Mouse (Mus musculus) limb, embryonic 14.5 days (tissue): Measurements from ENCODE around the gene Capza2. TPM values are rescaled to one million over a fixed set of nuclear protein-coding genes. Genes with fewer than 3 reads are reported as not detected.

Experiments used
- ATAC-seq: fragments of 200-750 bp; cut with Nextera tagmentation; 2 replicates; pipeline ENCODE4 v1.8.0; 2017; ENCODE audit warnings: low read depth, moderate number of reproducible peaks, moderate TSS enrichment; ENCODE audit not compliant: low FRiP score
- DNase-seq: peaks from one replicate; pipeline ENCODE4 v3.0.0-alpha.2; 2015; ENCODE audit warnings: low spot score
- H3K27ac ChIP-seq: fragments of 300-500 bp; sonication (generic); replicated peaks from 2 replicates; pipeline ENCODE4 v1.5.1; 2014; ENCODE audit warnings: low read depth, mild to moderate bottlenecking, low read length, moderate library complexity, mixed read lengths
- H3K27me3 ChIP-seq: fragments of 300-500 bp; sonication (generic); 2 replicates; pipeline ENCODE4 v1.6.1; 2014; ENCODE audit warnings: low read length, mixed read lengths; ENCODE audit not compliant: control insufficient read depth, insufficient read depth
- H3K36me3 ChIP-seq: fragments of 300-500 bp; sonication (generic); 2 replicates; pipeline ENCODE4 v1.6.1; 2014; ENCODE audit warnings: mild to moderate bottlenecking, low read length, moderate library complexity, mixed read lengths; ENCODE audit not compliant: control insufficient read depth, insufficient read depth
- H3K4me1 ChIP-seq: fragments of 300-500 bp; sonication (generic); 2 replicates; pipeline ENCODE4 v1.6.1; 2014; ENCODE audit warnings: antibody characterized with exemption, low read length, mixed read lengths; ENCODE audit not compliant: control insufficient read depth, insufficient read depth
- H3K4me2 ChIP-seq: fragments of 300-500 bp; sonication (generic); replicated peaks from 2 replicates; pipeline ENCODE4 v1.6.1; 2014; ENCODE audit warnings: low read depth, mild to moderate bottlenecking, low read length, moderate library complexity; ENCODE audit not compliant: severe bottlenecking
- H3K4me3 ChIP-seq: fragments of 300-500 bp; sonication (generic); replicated peaks from 2 replicates; pipeline ENCODE4 v1.5.1; 2014; ENCODE audit warnings: low read length
- H3K9ac ChIP-seq: fragments of 300-500 bp; sonication (generic); 2 replicates; pipeline ENCODE4 v1.6.1; 2014; ENCODE audit warnings: mild to moderate bottlenecking, low read depth, low read length, moderate library complexity; ENCODE audit not compliant: severe bottlenecking
- H3K9me3 ChIP-seq: fragments of 300-500 bp; sonication (generic); 2 replicates; pipeline ENCODE4 v1.6.1; 2016; ENCODE audit warnings: low read length; ENCODE audit not compliant: control insufficient read depth
- POLR2A ChIP-seq: fragments of 200-500 bp; IDR thresholded peaks from 2 replicates; pipeline ENCODE4 v1.8.0; 2012; ENCODE audit warnings: inconsistent platforms, mild to moderate bottlenecking, moderate library complexity, borderline replicate concordance; ENCODE audit not compliant: insufficient read depth, insufficient read length; ENCODE audit errors: extremely low read depth
- WGBS: fragments of 180-500 bp; shearing (Covaris S2); extraction: QIAGEN DNeasy Blood & Tissue Kit; methylation state at CpG from one replicate; pipeline ENCODE4 v1.1.7; 2014; 5-methylcytosine and 5-hydroxymethylcytosine counted together
- polyA plus RNA-seq, 2 experiments: library from polyadenylated mRNA; depleted of rRNA in 1 of 2; stranded (reverse) in 1 of 2; unstranded in 1 of 2; fragments of >200 nt; fragmentation: Nextera tagmentation in 1 of 2; extraction: Ambion mirVana in 1 of 2; gene quantifications; 2 replicates each; pipeline versions ENCODE4 v1.2.1 to v1.2.3; 2012 to 2014

The Capza2 gene
- polyA plus RNA-seq, 2 experiments = 82.0 to 211 TPM

GRCm38 (mm10) chr6:17665348-17665747 is 29.3 kb downstream of the Capza2 start:
- 95% methylated on average over 7 of the region's 7 CpGs for WGBS
- no peak for ATAC-seq
- Histone ChIP-seq H3K9ac (no peak overlapping the region), H3K4me3 (no peak overlapping the region), H3K4me2 (no peak overlapping the region), H3K9me3 (no peaks in the 10 kb centered on the region), H3K4me1 (no peaks in the 10 kb centered on the region), H3K27ac (no peak overlapping the region), H3K36me3 (peaks cover 61% of the 10 kb centered on the region), H3K27me3 (no peaks in the 10 kb centered on the region)
- TF ChIP-seq POLR2A = no peak
- no peak for DNase-seq

GRCm38 (mm10) chr6:17666024-17666423 is 30.0 kb downstream of the Capza2 start:
- Histone ChIP-seq H3K27me3 (no peaks in the 10 kb centered on the region), H3K4me1 (no peaks in the 10 kb centered on the region), H3K9ac (no peak overlapping the region), H3K4me2 (no peak overlapping the region), H3K27ac (no peak overlapping the region), H3K4me3 (no peak overlapping the region), H3K9me3 (no peaks in the 10 kb centered on the region), H3K36me3 (peaks cover 57% of the 10 kb centered on the region)
- DNase-seq = no peak
- no peak for TF ChIP-seq POLR2A
- ATAC-seq = no peak

GRCm38 (mm10) chr6:17667813-17668212 is 31.8 kb downstream of the Capza2 start:
- no peak for TF ChIP-seq POLR2A
- H3K9me3 ChIP-seq = no peaks in the 10 kb centered on the region
- no peaks in the 10 kb centered on the region for H3K27me3 ChIP-seq
- no peak for ATAC-seq
- peaks cover 40% of the 10 kb centered on the region for H3K36me3 ChIP-seq
- no peaks in the 10 kb centered on the region for H3K4me1 ChIP-seq
- no peak overlapping the region for H3K27ac ChIP-seq
- no peak overlapping the region for H3K4me2 ChIP-seq
- no peak for DNase-seq
- no peak overlapping the region for H3K4me3 ChIP-seq
- 95% methylated on average over 3 of the region's 3 CpGs for WGBS
- no peak overlapping the region for H3K9ac ChIP-seq

- no peak for DNase-seq
- Histone ChIP-seq H3K36me3 (peaks cover 35% of the 10 kb centered on the region), H3K9me3 (no peaks in the 10 kb centered on the region), H3K27ac (no peak overlapping the region), H3K9ac (no peak overlapping the region), H3K4me2 (no peak overlapping the region), H3K27me3 (no peaks in the 10 kb centered on the region), H3K4me3 (no peak overlapping the region), H3K4me1 (no peaks in the 10 kb centered on the region)
- 95% methylated on average over 12 of the region's 12 CpGs for WGBS
- no peak for TF ChIP-seq POLR2A
- no peak for ATAC-seq
Observed at GRCm38 (mm10) chr6:17668334-17668733, 32.3 kb downstream of the Capza2 start.

GRCm38 (mm10) chr6:17669826-17670225 is 33.8 kb downstream of the Capza2 start:
- Histone ChIP-seq H3K27ac (no peak overlapping the region), H3K9ac (no peak overlapping the region), H3K27me3 (no peaks in the 10 kb centered on the region), H3K4me3 (no peak overlapping the region), H3K4me2 (no peak overlapping the region), H3K36me3 (peaks cover 26% of the 10 kb centered on the region), H3K4me1 (no peaks in the 10 kb centered on the region), H3K9me3 (no peaks in the 10 kb centered on the region)
- no peak for TF ChIP-seq POLR2A
- DNase-seq (no peak), ATAC-seq (no peak)
- 76% methylated on average over 2 of the region's 2 CpGs for WGBS
